Mouse (Mus musculus) heart, embryonic 15.5 days (tissue): ENCODE measurements around the gene Vmn2r28. TPM values are rescaled to one million over a fixed set of nuclear protein-coding genes. Genes with fewer than 3 reads are reported as not detected.
"Not testable (repeated sequence)": the region's sequence is repeated elsewhere in the genome, so short reads cannot be mapped to it uniquely, and the experiment has no call there.

Experiments
- ATAC-seq: fragments of 200-750 bp; cut with Nextera tagmentation; replicated peaks from 2 replicates; pipeline ENCODE4 v1.8.0; 2017; ENCODE audit warnings: low read depth, moderate TSS enrichment; ENCODE audit not compliant: insufficient number of reproducible peaks, insufficient read depth, low FRiP score
- H3K27ac ChIP-seq: fragments of 300-500 bp; sonication (generic); 2 replicates; pipeline ENCODE4 v1.5.1; 2015; ENCODE audit warnings: mild to moderate bottlenecking, inconsistent platforms
- H3K27me3 ChIP-seq: fragments of 300-500 bp; sonication (generic); 2 replicates; pipeline ENCODE4 v1.6.1; 2015; ENCODE audit warnings: inconsistent platforms
- H3K36me3 ChIP-seq: fragments of 300-500 bp; sonication (generic); 2 replicates; pipeline ENCODE4 v1.6.1; 2015; ENCODE audit warnings: mild to moderate bottlenecking, inconsistent platforms
- H3K4me1 ChIP-seq: fragments of 300-500 bp; sonication (generic); replicated peaks from 2 replicates; pipeline ENCODE4 v1.6.1; 2015; ENCODE audit warnings: inconsistent platforms
- H3K4me2 ChIP-seq: fragments of 300-500 bp; sonication (generic); 2 replicates; pipeline ENCODE4 v1.6.1; 2015; ENCODE audit warnings: inconsistent platforms, mild to moderate bottlenecking, moderate library complexity
- H3K4me3 ChIP-seq: fragments of 300-500 bp; sonication (generic); 2 replicates; pipeline ENCODE4 v1.5.1; 2015; ENCODE audit warnings: mild to moderate bottlenecking, inconsistent platforms
- H3K9ac ChIP-seq: fragments of 300-500 bp; sonication (generic); 2 replicates; pipeline ENCODE4 v1.6.1; 2015; ENCODE audit warnings: mild to moderate bottlenecking, inconsistent platforms
- H3K9me3 ChIP-seq: fragments of 300-500 bp; sonication (generic); replicated peaks from 2 replicates; pipeline ENCODE4 v1.6.1; 2016; ENCODE audit warnings: inconsistent platforms
- WGBS: fragments of 180-500 bp; shearing (Covaris S2); methylation state at CpG from one replicate; pipeline ENCODE4 v1.1.7; 2015; ENCODE audit warnings: mixed read lengths; 5-methylcytosine and 5-hydroxymethylcytosine counted together
- polyA plus RNA-seq: library from polyadenylated mRNA; unstranded; fragments of >200 nt; fragmentation: Nextera tagmentation; extraction: Ambion mirVana; gene quantifications from 2 replicates; pipeline ENCODE4 v1.2.1, GENCODE M21; 2015

The Vmn2r28 gene
- not detected in 2 replicates for polyA plus RNA-seq

DNA sequence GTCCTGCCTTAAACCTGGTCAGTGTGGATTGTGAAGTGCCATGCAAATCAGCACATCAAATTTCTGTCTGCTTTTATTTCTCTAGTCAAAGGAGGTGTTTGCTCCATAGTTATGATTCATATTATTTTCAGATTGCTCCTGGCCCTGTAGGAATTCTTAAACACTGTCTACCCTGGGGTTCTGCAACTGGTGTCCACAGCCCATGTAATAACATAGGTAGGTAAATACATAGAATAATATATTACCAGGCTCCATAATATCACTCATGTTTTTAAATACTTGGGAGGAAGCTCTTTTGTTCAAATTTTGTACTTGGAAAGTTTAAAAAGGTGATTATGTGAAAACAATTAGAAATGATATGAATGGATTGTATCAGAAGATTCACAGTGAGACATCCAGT, at the start of gene Vmn2r28:
Gene Vmn2r28, minus strand, starts transcription at position 101 of the 400 bp plus-strand sequence.
- not testable (repeated sequence) for ATAC-seq, H3K4me3 ChIP-seq, H3K9ac ChIP-seq, H3K4me1 ChIP-seq, H3K27ac ChIP-seq, H3K4me2 ChIP-seq, H3K36me3 ChIP-seq, H3K27me3 ChIP-seq, H3K9me3 ChIP-seq

DNA sequence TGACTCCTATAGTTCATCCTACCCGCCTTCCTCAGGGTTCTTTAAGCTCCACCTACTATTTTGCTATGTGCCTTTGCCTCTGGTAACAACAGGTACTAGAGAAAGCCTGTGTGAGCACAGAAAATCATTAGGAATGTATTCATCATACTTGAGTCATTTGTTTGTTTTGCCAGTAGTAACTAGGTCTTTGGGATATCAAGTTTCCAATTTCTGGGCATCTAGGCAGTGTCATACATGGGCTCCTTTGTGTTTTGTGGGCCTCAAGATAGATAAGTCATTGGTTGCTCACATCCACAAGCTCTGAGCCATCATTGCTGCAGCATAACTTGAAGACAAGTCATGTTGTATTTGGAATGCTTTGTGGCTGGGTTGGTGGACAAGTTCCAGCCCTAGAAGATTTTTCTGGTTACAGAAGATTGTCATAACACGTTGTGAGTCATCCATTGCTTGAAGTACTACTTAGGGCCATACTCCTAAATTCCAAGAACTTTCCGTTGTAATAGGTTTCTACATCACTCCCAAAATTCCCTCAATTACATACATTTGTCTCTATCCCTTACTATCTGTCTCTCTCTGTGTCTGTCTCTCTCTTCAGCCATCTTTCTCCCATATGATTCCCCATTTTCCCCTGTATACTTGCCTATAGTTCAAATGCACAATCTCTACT, 47.1 kb upstream of the Vmn2r28 start:
- not testable (repeated sequence) for H3K4me1 ChIP-seq, H3K4me3 ChIP-seq, H3K4me2 ChIP-seq, ATAC-seq, H3K27me3 ChIP-seq, H3K9ac ChIP-seq, H3K36me3 ChIP-seq, H3K27ac ChIP-seq, H3K9me3 ChIP-seq
- WGBS: 51% methylated on average over 3 of the region's 3 CpGs

DNA sequence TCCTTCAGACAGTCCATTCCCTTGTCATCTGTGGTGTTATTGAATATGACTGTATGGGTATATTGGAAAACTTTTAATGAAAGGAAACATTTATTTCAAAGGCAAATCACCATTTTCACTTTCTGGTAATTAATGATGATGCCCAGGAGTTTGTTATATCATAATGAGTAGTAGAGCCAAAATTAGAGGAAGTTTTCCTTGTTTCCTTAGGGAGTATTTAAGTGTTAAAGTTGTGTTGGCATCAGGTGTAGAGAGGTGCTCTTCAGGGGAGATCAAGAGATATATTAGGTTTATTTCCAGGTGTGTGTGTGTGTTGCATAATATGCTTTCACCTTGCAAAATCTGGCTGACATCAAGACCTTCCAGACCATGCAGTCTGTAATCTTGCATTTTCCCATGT, 37.1 kb downstream of the Vmn2r28 start, which contains the start of gene Vmn1r59:
Gene Vmn1r59, minus strand, starts transcription at position 101 of the 400 bp plus-strand sequence.
- ATAC-seq: no peak
- H3K4me2 ChIP-seq: no peak within 1 kb of the TSS
- H3K9me3 ChIP-seq: 0 out of 2 replicates have a peak, but pooled peaks cover 8% of the 10 kb centered on the region
- no peak within 1 kb of the TSS for H3K9ac ChIP-seq
- H3K27me3 ChIP-seq: no peaks in the 10 kb centered on the region
- no peaks in the 10 kb centered on the region for H3K4me1 ChIP-seq
- H3K4me3 ChIP-seq: no peak within 1 kb of the TSS
- no peaks in the 10 kb centered on the region for H3K36me3 ChIP-seq
- no peak within 1 kb of the TSS for H3K27ac ChIP-seq

DNA sequence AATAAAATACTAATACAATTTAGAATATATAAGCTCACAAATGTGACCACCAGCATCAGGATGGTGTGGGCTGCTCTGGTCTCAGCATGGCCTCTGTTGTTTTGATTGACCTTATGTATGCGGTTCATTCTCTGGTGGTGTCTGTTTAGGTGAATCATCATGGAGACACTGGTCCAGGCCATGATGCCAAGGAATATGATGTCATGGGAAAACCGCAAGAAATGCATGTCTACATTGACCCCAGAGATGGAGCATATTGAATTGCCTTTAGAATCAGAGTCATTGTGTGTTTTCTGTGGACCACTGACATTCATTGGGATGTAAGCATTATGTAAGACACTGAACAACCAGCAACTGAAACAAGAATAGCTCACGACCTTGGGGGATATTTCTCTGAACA, 39.7 kb downstream of the Vmn2r28 start:
- not testable (repeated sequence) for H3K36me3 ChIP-seq, H3K4me1 ChIP-seq, H3K27me3 ChIP-seq, H3K9ac ChIP-seq, H3K27ac ChIP-seq, H3K4me2 ChIP-seq, ATAC-seq, H3K4me3 ChIP-seq
- 57% methylated on average over 3 of the region's 3 CpGs for whole genome bisulfite sequencing
- H3K9me3 ChIP-seq: 0 out of 2 replicates have a peak, but pooled peaks cover 10% of the 10 kb centered on the region

DNA sequence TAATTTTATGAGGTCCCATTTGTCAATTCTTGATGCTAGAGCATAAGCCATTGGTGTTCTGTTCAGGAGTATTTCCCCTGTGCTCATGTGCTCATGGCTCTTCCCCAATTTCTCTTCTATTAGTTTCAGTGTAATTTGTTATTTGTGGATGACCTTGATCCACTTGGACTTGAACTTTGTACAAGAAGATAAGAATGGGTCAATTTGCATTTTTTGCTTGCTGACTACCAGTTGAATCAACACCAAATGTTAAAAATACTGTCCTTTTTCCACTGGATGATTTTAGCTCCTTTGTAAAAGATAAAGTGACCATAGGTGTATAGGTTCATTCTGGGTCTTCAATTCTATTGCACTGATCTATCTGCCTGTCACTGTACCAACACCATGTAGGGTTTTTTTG, 45.1 kb downstream of the Vmn2r28 start:
- ATAC-seq: no peak
- Histone ChIP-seq H3K36me3 (no peaks in the 10 kb centered on the region), H3K9me3 (0 out of 2 replicates have a peak, but pooled peaks cover 6% of the 10 kb centered on the region), H3K4me2 (no peak overlapping the region), H3K27me3 (no peaks in the 10 kb centered on the region), H3K4me1 (no peaks in the 10 kb centered on the region), H3K9ac (no peak overlapping the region), H3K27ac (no peak overlapping the region), H3K4me3 (no peak overlapping the region)

Other genes starting within 250 kb of the Vmn2r28 start
- gene Gm5065, start 143.4 kb downstream of the Vmn2r28 start, polyA plus RNA-seq: not detected in 2 replicates
- not detected in 2 replicates for gene Nlrp2, start 142.9 kb downstream of the Vmn2r28 start, polyA plus RNA-seq
- not detected in 2 replicates for gene Vmn1r58, start 80.6 kb downstream of the Vmn2r28 start, polyA plus RNA-seq
- not detected in 2 replicates for gene Vmn1r59, start 37.2 kb downstream of the Vmn2r28 start, polyA plus RNA-seq
- not detected in 2 replicates for gene Vmn1r60, start 53.4 kb upstream of the Vmn2r28 start, polyA plus RNA-seq
- gene Vmn1r61, start 119.3 kb upstream of the Vmn2r28 start, polyA plus RNA-seq: not detected in 2 replicates
- gene Vmn1r62, start 179.7 kb upstream of the Vmn2r28 start, polyA plus RNA-seq: not detected in 2 replicates